Mouse (Mus musculus): ENCODE data around the gene Gp1ba.

GRCm38 (mm10) chr11:70615516-70616093, 23.3 kb upstream of the Gp1ba start, which contains the start of gene 4930544D05Rik:
- no peak for TF ChIP-seq CTCF (conservative IDR thresholded peaks at IDR 0.05 in 1 of 2, IDR thresholded peaks at IDR 0.05 in 1 of 2; ENCODE audit: low read depth in 2 of 2, low read length in 2 of 2)
- TF ChIP-seq USF2 (conservative IDR thresholded peaks at IDR 0.05; ENCODE audit: low read depth, low read length) = no peak
- TF ChIP-seq MAX (IDR thresholded peaks at IDR 0.05; ENCODE audit: low read length) = no peak
- TF ChIP-seq JUND (conservative IDR thresholded peaks at IDR 0.05; ENCODE audit: low read depth, low read length) = no peak
- TF ChIP-seq SIN3A (IDR thresholded peaks at IDR 0.05; ENCODE audit: low read length) = no peak
- no peak for TF ChIP-seq POLR2AphosphoS2 (IDR thresholded peaks at IDR 0.05; ENCODE audit: low read depth, low read length)
- TF ChIP-seq MXI1 (IDR thresholded peaks at IDR 0.05; ENCODE audit: low read depth, low read length) = no peak
- TF ChIP-seq RAD21 (IDR thresholded peaks at IDR 0.05; ENCODE audit: low read depth, low read length) = no peak
- no peak for TF ChIP-seq USF1 (IDR thresholded peaks at IDR 0.05; ENCODE audit: low read depth, low read length)
- no peak for TF ChIP-seq TCF12 (IDR thresholded peaks at IDR 0.05; ENCODE audit: low read depth, low read length)
- no peak for TF ChIP-seq POLR2A (IDR thresholded peaks at IDR 0.05; ENCODE audit: low read depth, low read length)
- TF ChIP-seq ZKSCAN1 (IDR thresholded peaks at IDR 0.05; ENCODE audit: borderline replicate concordance, low read depth, low read length) = no peak
- no peak for TF ChIP-seq ETS1 (conservative IDR thresholded peaks at IDR 0.05; ENCODE audit: low read depth, low read length)
- TF ChIP-seq RCOR1 (conservative IDR thresholded peaks at IDR 0.05; ENCODE audit: low read depth, low read length) = no peak

Measured in CH12.LX (cell line).